Mouse (Mus musculus): ENCODE data around the gene Khdc3.
"Not testable (repeated sequence)": the region's sequence is repeated elsewhere in the genome, so short reads cannot be mapped to it uniquely, and the experiment has no call there.

Khdc3 gene

GRCm38 (mm10) chr9:73103159-73103879 lies 1.7 kb downstream of the Khdc3 start:
- DNase-seq: peak; percentile 38 to 71

- no peak for DNase-seq
These were observed 2.2 kb downstream of the Khdc3 start for GRCm38 (mm10) chr9:73103880-73104198.

DNA sequence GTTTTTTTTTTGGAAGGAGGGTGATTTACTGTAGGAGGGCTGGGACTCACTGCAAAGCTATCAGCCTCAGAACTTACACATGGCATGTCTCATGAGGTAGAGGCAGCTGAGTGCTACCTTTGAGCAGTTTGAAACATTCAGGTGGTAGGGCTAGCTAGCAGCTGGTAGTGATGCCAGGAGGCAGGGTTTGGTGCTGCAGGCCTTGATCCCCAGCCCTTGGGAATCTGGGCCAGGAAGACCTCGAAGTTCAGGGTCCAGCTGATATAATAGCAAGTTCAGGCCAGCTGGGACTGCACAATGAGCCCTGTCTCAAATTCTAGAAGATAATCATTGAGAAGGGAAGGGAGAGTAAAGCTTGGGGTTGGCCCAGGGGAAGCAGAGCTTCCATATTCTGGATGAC lies 3.5 kb downstream of the Khdc3 start:
- DNase-seq: no peak

- DNase-seq: no peak
These were observed 4.1 kb downstream of the Khdc3 start for GRCm38 (mm10) chr9:73105771-73106170.

DNA sequence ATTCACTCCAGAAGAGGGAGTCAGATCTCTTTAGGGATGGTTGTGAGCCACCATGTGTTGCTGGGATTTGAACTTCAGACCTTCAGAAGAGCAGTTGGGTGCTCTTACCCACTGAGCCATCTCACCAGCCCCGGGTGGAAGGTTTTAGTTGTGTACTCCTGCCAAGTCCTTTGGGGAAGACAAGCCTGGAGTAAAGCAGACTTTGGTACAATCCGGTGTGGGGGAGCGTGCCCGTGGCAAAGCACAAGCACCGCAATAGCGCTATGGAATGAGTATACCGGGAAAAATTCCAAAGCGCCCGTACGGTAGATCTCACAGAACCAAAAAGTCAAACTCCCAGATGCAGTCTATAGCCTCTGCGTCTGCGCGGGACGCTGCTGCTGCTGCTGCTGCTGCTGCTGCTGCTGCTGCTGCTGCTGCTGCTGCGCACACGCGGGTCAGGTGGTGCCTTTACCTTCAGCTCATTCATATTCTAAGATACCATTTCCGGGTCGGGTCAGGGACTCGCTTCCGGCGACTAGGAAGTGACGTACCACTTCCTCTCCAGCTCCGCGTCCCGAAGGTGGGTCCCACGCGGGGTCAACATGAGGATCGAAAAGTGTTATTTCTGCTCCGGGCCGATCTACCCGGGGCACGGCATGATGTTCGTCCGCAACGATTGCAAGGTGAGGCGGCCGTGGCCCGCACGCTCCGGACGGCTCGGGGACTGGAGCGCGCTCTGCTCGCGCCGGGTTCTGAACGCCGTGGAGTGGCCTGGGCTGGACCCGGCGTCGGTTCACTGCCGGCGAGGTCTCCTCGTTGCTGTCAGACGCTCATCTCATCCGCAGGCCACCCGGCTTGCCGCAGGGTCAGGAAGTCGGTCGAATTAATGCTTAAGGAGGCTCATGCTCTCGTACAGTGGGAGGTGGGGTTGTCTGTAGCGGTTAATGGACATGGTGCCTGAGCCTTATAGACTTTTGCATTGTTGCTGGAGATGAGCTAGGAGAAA lies 11.6 kb downstream of the Khdc3 start, which contains the start of gene Rsl24d1:
TSS of gene Rsl24d1 (plus strand) at position 508 of the 988 bp plus-strand sequence.
- peak; percentile 90 to 94 for DNase-seq

GRCm38 (mm10) chr9:73116704-73117103 lies 15.1 kb downstream of the Khdc3 start:
- DNase-seq: not testable (repeated sequence)

DNA sequence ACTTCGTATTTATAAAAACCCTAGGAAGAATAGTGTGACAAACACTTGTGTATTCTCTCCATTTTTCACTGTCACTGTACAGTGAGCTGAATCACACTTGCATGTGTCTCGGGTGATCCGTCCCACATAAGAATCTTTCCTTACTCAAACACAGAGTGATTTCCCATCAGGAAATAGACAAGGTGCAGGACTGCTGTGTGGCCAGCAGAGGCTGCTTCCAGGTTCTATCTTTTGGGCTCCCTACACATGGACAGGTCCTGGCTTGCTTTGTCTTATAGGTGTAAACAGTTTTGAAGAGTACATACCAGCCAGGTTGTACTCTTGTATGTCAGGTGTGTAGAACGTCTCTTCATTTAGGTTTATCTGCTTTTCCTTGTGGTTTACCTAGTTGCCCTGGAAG lies 16.4 kb downstream of the Khdc3 start:
- no peak for DNase-seq

DNA sequence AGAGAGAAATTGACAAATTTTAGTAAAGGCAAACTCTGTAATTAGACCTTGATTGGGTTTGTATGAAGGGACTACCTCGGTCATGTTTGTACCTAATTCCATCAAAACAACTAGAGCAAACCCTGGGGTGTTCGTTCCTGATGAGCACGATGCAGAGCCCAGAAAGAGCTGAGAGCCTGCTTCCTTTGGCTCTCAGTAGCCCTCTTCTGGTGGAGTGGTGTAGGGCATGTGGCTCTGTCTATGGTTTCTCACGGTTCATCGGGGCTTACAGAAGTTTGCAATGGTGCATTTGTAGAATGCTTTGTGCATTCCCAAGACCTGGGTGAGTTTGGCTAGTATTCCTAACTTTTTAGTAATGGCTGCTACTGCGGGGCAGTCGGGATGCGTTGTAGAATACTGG lies 20.1 kb downstream of the Khdc3 start:
- peak in 1 of 2 experiments; percentile 37 for DNase-seq

- no peak for DNase-seq
These were observed 23.5 kb downstream of the Khdc3 start for GRCm38 (mm10) chr9:73125043-73125570.

DNA sequence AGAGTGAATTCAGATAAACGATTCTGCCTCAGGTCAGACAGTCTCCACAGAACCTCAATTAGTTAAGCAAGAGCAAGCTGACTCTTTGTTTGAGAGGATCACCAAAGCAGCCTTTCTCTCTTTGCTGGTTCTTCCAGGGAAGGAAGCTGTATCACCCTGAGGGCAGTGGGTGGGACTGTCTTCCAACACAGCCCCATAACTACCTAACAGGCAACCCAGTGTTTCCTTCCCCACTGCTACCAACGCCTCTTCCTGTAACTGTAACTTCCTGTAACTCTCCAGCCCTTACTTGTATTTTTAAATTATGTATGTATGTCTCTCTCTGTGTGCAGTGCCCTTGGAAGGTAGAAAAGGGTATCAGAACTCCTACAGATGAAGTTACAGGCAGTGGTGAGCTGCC lies 25.8 kb downstream of the Khdc3 start:
- no peak for DNase-seq

- DNase-seq: peak in 1 of 2 experiments; percentile 13
These were observed 28.2 kb downstream of the Khdc3 start for GRCm38 (mm10) chr9:73129875-73130274.

DNA sequence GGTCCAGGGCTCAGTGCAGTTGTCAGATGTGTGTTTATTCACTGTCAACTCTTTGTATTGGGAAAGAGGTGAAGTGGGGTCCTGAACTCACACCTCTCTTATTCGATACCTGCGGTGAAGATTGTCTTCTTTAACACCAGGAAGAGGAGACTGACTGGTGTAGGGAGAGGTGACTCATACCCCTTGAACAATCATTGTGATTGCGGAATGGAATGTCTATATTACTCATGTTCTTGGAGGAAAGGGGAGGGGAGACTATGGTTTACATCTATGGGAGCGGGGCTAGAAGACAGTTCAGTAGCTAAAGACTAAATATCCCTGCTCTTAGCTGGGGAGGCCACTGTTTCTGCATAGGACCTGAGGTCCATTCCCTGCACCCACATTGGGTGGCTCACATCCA lies 28.9 kb downstream of the Khdc3 start:
- no peak for DNase-seq

DNA sequence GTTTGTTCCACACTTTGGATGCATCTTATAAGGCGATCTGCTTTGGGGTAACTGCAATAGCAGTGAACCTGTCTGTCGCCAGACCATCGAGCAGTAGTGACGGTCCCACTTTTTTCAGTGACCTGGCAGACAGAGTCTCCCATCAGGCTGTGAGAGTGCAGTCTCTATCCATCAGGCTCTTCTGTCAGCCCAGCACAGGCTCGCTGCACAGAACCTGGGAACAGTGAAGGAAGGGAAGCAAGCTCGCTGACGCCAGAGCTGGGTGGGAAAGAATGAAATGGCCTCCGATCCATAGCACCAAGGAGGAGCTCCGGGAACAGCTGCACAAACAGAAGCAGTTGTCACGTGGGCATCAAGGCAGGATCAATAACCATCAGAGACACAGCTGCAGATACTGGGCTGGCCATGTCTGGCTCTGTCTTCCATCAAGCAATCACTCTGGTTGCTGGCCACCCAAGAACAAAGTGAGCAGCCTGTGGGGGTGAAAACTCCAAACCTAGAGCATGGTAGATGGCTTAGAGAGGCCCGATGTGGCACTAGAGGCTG lies 35.8 kb downstream of the Khdc3 start:
- DNase-seq: no peak

All from kidney, postnatal 25 days (tissue).